Mouse (Mus musculus) MEL (cell line): ENCODE data around the gene Snap29. TPM values are rescaled to one million over a fixed set of nuclear protein-coding genes. Genes with fewer than 3 reads are reported as not detected.

Experiments
- DNase-seq: peaks from one replicate; pipeline ENCODE4 v3.0.0; 2011; ENCODE audit warnings: low read depth, low spot score
- H3K27ac ChIP-seq: 2 replicates; pipeline ENCODE4 v1.5.1; 2012; ENCODE audit warnings: low read depth, mild to moderate bottlenecking, control low read depth, low read length, moderate library complexity; ENCODE audit not compliant: control insufficient read depth
- H3K27me3 ChIP-seq, 2 experiments: fragments of 150-350 bp in 1 of 2; sonication (generic) in 1 of 2; 2 replicates each; pipeline ENCODE4 v1.6.1; 2012; ENCODE audit warnings: low read length in 2 of 2, mild to moderate bottlenecking in 2 of 2, improper control_type of control experiment in 1 of 2, moderate library complexity in 1 of 2; ENCODE audit not compliant: insufficient read depth in 2 of 2, control insufficient read depth in 1 of 2
- H3K36me3 ChIP-seq, 2 experiments: 2 replicates each; pipeline ENCODE4 v1.6.1; 2012 to 2014; ENCODE audit warnings: low read length in 2 of 2, improper control_type of control experiment in 1 of 2, inconsistent platforms in 1 of 2, mild to moderate bottlenecking in 1 of 2; ENCODE audit not compliant: insufficient read depth in 2 of 2, control insufficient read depth in 1 of 2
- H3K4me1 ChIP-seq, 2 experiments: fragments of 150-350 bp in 1 of 2; sonication (generic) in 1 of 2; 2 replicates each; pipeline ENCODE4 v1.6.1; 2012; ENCODE audit warnings: low read length in 2 of 2, improper control_type of control experiment in 1 of 2, mild to moderate bottlenecking in 1 of 2; ENCODE audit not compliant: insufficient read depth in 2 of 2, control insufficient read depth in 1 of 2
- H3K4me3 ChIP-seq, 2 experiments: fragments of 150-350 bp in 1 of 2; sonication (generic) in 1 of 2; 2 replicates each; pipeline ENCODE4 v1.5.1; 2012; ENCODE audit warnings: low read depth in 2 of 2, low read length in 2 of 2, mild to moderate bottlenecking in 2 of 2, moderate library complexity in 2 of 2, control low read depth in 1 of 2, improper control_type of control experiment in 1 of 2; ENCODE audit not compliant: control insufficient read depth in 1 of 2, insufficient read depth in 1 of 2
- H3K79me2 ChIP-seq: 2 replicates; pipeline ENCODE4 v1.6.1; 2012; ENCODE audit warnings: mild to moderate bottlenecking, low read length, moderate library complexity; ENCODE audit not compliant: control insufficient read depth, poor library complexity, insufficient read depth
- H3K9ac ChIP-seq: 2 replicates; pipeline ENCODE4 v1.6.1; 2012; ENCODE audit warnings: low read depth, mild to moderate bottlenecking, control low read depth, low read length, moderate library complexity; ENCODE audit not compliant: control insufficient read depth, poor library complexity, severe bottlenecking
- H3K9me3 ChIP-seq: fragments of 150-350 bp; sonication (generic); replicated peaks from 2 replicates; pipeline ENCODE4 v1.6.1; 2012; ENCODE audit warnings: mild to moderate bottlenecking, low read length, improper control_type of control experiment, moderate library complexity; ENCODE audit not compliant: insufficient read depth
- BHLHE40 ChIP-seq: IDR thresholded peaks from 2 replicates; pipeline ENCODE4 v1.6.1; 2012; ENCODE audit warnings: low read depth, mild to moderate bottlenecking, inconsistent platforms, low read length, improper control_type of control experiment, borderline replicate concordance
- CHD1 ChIP-seq: IDR thresholded peaks from 2 replicates; pipeline ENCODE4 v1.6.1; 2012; ENCODE audit warnings: low read depth, mild to moderate bottlenecking, inconsistent platforms, low read length, improper control_type of control experiment
- CHD2 ChIP-seq: IDR thresholded peaks from 2 replicates; pipeline ENCODE4 v1.6.1; 2011; ENCODE audit warnings: low read length, improper control_type of control experiment
- CTCF ChIP-seq, 3 experiments: IDR thresholded peaks in 2 of 3; conservative IDR thresholded peaks in 1 of 3; 2 replicates each; pipeline ENCODE4 v1.5.1; 2011 to 2012; ENCODE audit warnings: low read length in 3 of 3, low read depth in 2 of 3, mild to moderate bottlenecking in 2 of 3, improper control_type of control experiment in 1 of 3, inconsistent platforms in 1 of 3, mixed read lengths in 1 of 3, moderate library complexity in 1 of 3; ENCODE audit not compliant: control insufficient read depth in 1 of 3, insufficient read depth in 1 of 3, poor library complexity in 1 of 3, severe bottlenecking in 1 of 3
- E2F4 ChIP-seq: IDR thresholded peaks from 2 replicates; pipeline ENCODE4 v1.6.1; 2011; ENCODE audit warnings: low read depth, low read length, improper control_type of control experiment, borderline replicate concordance
- ELF1 ChIP-seq: IDR thresholded peaks from 2 replicates; pipeline ENCODE4 v1.6.1; 2014; ENCODE audit warnings: low read depth, mild to moderate bottlenecking, inconsistent platforms, low read length, improper control_type of control experiment, moderate library complexity
- EP300 ChIP-seq, 2 experiments: IDR thresholded peaks; 2 replicates each; pipeline ENCODE4 v1.6.1; 2011; ENCODE audit warnings: improper control_type of control experiment in 2 of 2, low read length in 2 of 2, low read depth in 1 of 2, mild to moderate bottlenecking in 1 of 2
- ETS1 ChIP-seq: IDR thresholded peaks from 2 replicates; pipeline ENCODE4 v1.6.1; 2012; ENCODE audit warnings: low read depth, mild to moderate bottlenecking, inconsistent platforms, low read length, improper control_type of control experiment, moderate library complexity
- GABPA ChIP-seq: IDR thresholded peaks from 2 replicates; pipeline ENCODE4 v1.6.1; 2012; ENCODE audit warnings: low read depth, mild to moderate bottlenecking, inconsistent platforms, low read length, improper control_type of control experiment, moderate library complexity
- GATA1 ChIP-seq: IDR thresholded peaks from 2 replicates; pipeline ENCODE4 v1.6.1; 2011; ENCODE audit warnings: low read depth, low read length, improper control_type of control experiment
- HCFC1 ChIP-seq: IDR thresholded peaks from 2 replicates; pipeline ENCODE4 v1.6.1; 2012; ENCODE audit warnings: low read depth, mild to moderate bottlenecking, inconsistent platforms, low read length, improper control_type of control experiment, moderate library complexity
- KAT2A ChIP-seq: conservative IDR thresholded peaks from 2 replicates; pipeline ENCODE4 v1.6.1; 2012; ENCODE audit warnings: low read depth, low read length, improper control_type of control experiment, inconsistent platforms
- MAFK ChIP-seq: IDR thresholded peaks from 2 replicates; pipeline ENCODE4 v1.6.1; 2011; ENCODE audit warnings: low read depth, mild to moderate bottlenecking, low read length, improper control_type of control experiment, borderline replicate concordance
- MAX ChIP-seq: IDR thresholded peaks from 2 replicates; pipeline ENCODE4 v1.6.1; 2011; ENCODE audit warnings: low read length, improper control_type of control experiment
- MAZ ChIP-seq: IDR thresholded peaks from 2 replicates; pipeline ENCODE4 v1.6.1; 2012; ENCODE audit warnings: low read depth, mild to moderate bottlenecking, inconsistent platforms, low read length, improper control_type of control experiment
- MEF2A ChIP-seq: IDR thresholded peaks from 2 replicates; pipeline ENCODE4 v1.6.1; 2014; ENCODE audit warnings: low read depth, mild to moderate bottlenecking, inconsistent platforms, low read length, improper control_type of control experiment; ENCODE audit not compliant: poor library complexity, insufficient replicate concordance, severe bottlenecking; ENCODE audit errors: extremely low read depth
- MXI1 ChIP-seq: IDR thresholded peaks from 2 replicates; pipeline ENCODE4 v1.6.1; 2011; ENCODE audit warnings: mild to moderate bottlenecking, low read depth, low read length, improper control_type of control experiment
- MYB ChIP-seq: IDR thresholded peaks from 2 replicates; pipeline ENCODE4 v1.6.1; 2011; ENCODE audit warnings: mild to moderate bottlenecking, low read depth, low read length, improper control_type of control experiment
- MYC ChIP-seq: IDR thresholded peaks from 2 replicates; pipeline ENCODE4 v1.6.1; 2011; ENCODE audit warnings: low read depth, mild to moderate bottlenecking, low read length, improper control_type of control experiment, moderate library complexity
- NELFE ChIP-seq: IDR thresholded peaks from 2 replicates; pipeline ENCODE4 v1.6.1; 2011; ENCODE audit warnings: low read depth, low read length, improper control_type of control experiment
- NRF1 ChIP-seq: IDR thresholded peaks from 2 replicates; pipeline ENCODE4 v1.6.1; 2014; ENCODE audit warnings: low read depth, mild to moderate bottlenecking, inconsistent platforms, low read length, improper control_type of control experiment, moderate library complexity; ENCODE audit not compliant: poor library complexity, insufficient read depth, severe bottlenecking
- POLR2A ChIP-seq, 2 experiments: IDR thresholded peaks; 2 replicates each; pipeline ENCODE4 v1.6.1; 2011 to 2012; ENCODE audit warnings: low read length in 2 of 2, mild to moderate bottlenecking in 2 of 2, control low read depth in 1 of 2, improper control_type of control experiment in 1 of 2, low read depth in 1 of 2, moderate library complexity in 1 of 2; ENCODE audit not compliant: control insufficient read depth in 1 of 2, insufficient read depth in 1 of 2, poor library complexity in 1 of 2
- POLR2AphosphoS2 ChIP-seq: IDR thresholded peaks from 2 replicates; pipeline ENCODE4 v1.6.1; 2011; ENCODE audit warnings: low read length, improper control_type of control experiment
- POLR2AphosphoS5 ChIP-seq: IDR thresholded peaks from 2 replicates; pipeline ENCODE4 v1.6.1; 2012; ENCODE audit warnings: low read depth, borderline replicate concordance, mild to moderate bottlenecking, inconsistent platforms, low read length, moderate library complexity, mixed read lengths
- RAD21 ChIP-seq: IDR thresholded peaks from 2 replicates; pipeline ENCODE4 v1.6.1; 2011; ENCODE audit warnings: mild to moderate bottlenecking, low read depth, low read length, improper control_type of control experiment
- RCOR1 ChIP-seq: IDR thresholded peaks from 2 replicates; pipeline ENCODE4 v1.6.1; 2012; ENCODE audit warnings: low read depth, mild to moderate bottlenecking, inconsistent platforms, low read length, improper control_type of control experiment
- SIN3A ChIP-seq: IDR thresholded peaks from 2 replicates; pipeline ENCODE4 v1.6.1; 2012; ENCODE audit warnings: low read length, improper control_type of control experiment, inconsistent platforms
- SMC3 ChIP-seq: IDR thresholded peaks from 2 replicates; pipeline ENCODE4 v1.6.1; 2011; ENCODE audit warnings: low read depth, low read length, improper control_type of control experiment
- TAL1 ChIP-seq: IDR thresholded peaks from 2 replicates; pipeline ENCODE4 v1.6.1; 2012; ENCODE audit warnings: mild to moderate bottlenecking, inconsistent platforms, low read length, moderate library complexity, mixed read lengths
- TBP ChIP-seq: IDR thresholded peaks from 2 replicates; pipeline ENCODE4 v1.8.0; 2011; ENCODE audit warnings: low read depth, low read length, improper control_type of control experiment
- TCF12 ChIP-seq: IDR thresholded peaks from 2 replicates; pipeline ENCODE4 v1.6.1; 2014; ENCODE audit warnings: low read depth, mild to moderate bottlenecking, inconsistent platforms, low read length, improper control_type of control experiment, moderate library complexity
- UBTF ChIP-seq: IDR thresholded peaks from 2 replicates; pipeline ENCODE4 v1.6.1; 2012; ENCODE audit warnings: low read depth, mild to moderate bottlenecking, inconsistent platforms, low read length, improper control_type of control experiment, moderate library complexity, borderline replicate concordance; ENCODE audit not compliant: insufficient read depth
- USF1 ChIP-seq: IDR thresholded peaks from 2 replicates; pipeline ENCODE4 v1.6.1; 2014; ENCODE audit warnings: low read depth, mild to moderate bottlenecking, inconsistent platforms, low read length, improper control_type of control experiment, moderate library complexity
- USF2 ChIP-seq, 2 experiments: IDR thresholded peaks; 2 replicates each; pipeline ENCODE4 v1.6.1; 2011 to 2012; ENCODE audit warnings: improper control_type of control experiment in 2 of 2, low read length in 2 of 2, borderline replicate concordance in 1 of 2, inconsistent platforms in 1 of 2, low read depth in 1 of 2, mild to moderate bottlenecking in 1 of 2; ENCODE audit not compliant: insufficient read depth in 1 of 2
- ZC3H11A ChIP-seq: IDR thresholded peaks from 2 replicates; pipeline ENCODE4 v1.6.1; 2012; ENCODE audit warnings: low read depth, mild to moderate bottlenecking, inconsistent platforms, low read length, improper control_type of control experiment
- ZKSCAN1 ChIP-seq: IDR thresholded peaks from 2 replicates; pipeline ENCODE4 v1.6.1; 2012; ENCODE audit warnings: low read depth, mild to moderate bottlenecking, inconsistent platforms, low read length, improper control_type of control experiment, moderate library complexity
- ZMIZ1 ChIP-seq: IDR thresholded peaks from 2 replicates; pipeline ENCODE4 v1.6.1; 2012; ENCODE audit warnings: low read depth, mild to moderate bottlenecking, inconsistent platforms, low read length, improper control_type of control experiment, moderate library complexity
- ZNF384 ChIP-seq: IDR thresholded peaks from 2 replicates; pipeline ENCODE4 v1.6.1; 2012; ENCODE audit warnings: low read depth, mild to moderate bottlenecking, inconsistent platforms, low read length, improper control_type of control experiment
- polyA plus RNA-seq, 2 experiments: library from polyadenylated mRNA; stranded (reverse) in 1 of 2; unstranded in 1 of 2; fragments of >175 nt in 1 of 2; fragments of >200 nt in 1 of 2; gene quantifications; 2 replicates each; pipeline versions ENCODE4 v1.2.1 to v1.2.4; 2012; ENCODE audit warnings: low replicate concordance in 2 of 2, low read depth in 1 of 2; ENCODE audit not compliant: insufficient read length in 2 of 2, insufficient read depth in 1 of 2, missing spikeins in 1 of 2
- total RNA-seq: library from RNA; depleted of rRNA; stranded (reverse); fragments of 300-350 nt; gene quantifications from 2 replicates; pipeline ENCODE4 v1.2.3, GENCODE M21; 2012

Snap29 gene
- total and polyA plus RNA-seq, 3 experiments = 11.6 to 11.8 TPM; not detected in 1

DNA sequence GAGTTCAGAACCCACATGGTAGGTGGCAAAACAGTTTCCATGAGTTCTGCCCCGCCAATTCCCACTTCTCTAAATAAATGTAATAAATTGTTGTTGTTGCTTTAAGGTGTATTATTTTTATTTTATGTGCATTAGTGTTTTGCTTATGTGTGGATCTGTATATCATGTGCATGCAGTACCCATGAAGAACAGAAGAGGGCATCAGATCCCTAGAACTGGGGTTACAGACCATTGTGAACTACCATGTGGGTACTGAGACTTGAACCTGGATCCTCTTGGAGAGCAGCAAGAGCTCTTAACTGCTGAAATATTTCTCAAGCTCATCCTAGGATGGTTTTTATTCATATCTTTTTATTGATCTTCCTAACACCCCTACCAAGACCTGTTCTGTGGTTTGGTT is 2.9 kb upstream of the Snap29 start:
- peaks cover 0 to 18% of the 10 kb centered on the region in 2 experiments; a peak in 3 of 4 replicates for H3K36me3 ChIP-seq
- H3K79me2 ChIP-seq = peaks cover 15% of the 10 kb centered on the region
- no peaks in the 10 kb centered on the region for H3K27me3 ChIP-seq
- H3K9ac ChIP-seq = no peak overlapping the region
- no peak overlapping the region for H3K27ac ChIP-seq
- H3K4me3 ChIP-seq = no peak overlapping the region
- no peaks in the 10 kb centered on the region for H3K9me3 ChIP-seq
- H3K4me1 ChIP-seq = peaks cover 5 to 7% of the 10 kb centered on the region in 2 experiments; a peak in 3 of 4 replicates
- DNase-seq = peak; percentile 85
- TF ChIP-seq GABPA (no peak), TBP (no peak), POLR2AphosphoS5 (no peak), SMC3 (peak; percentile 68), MYB (no peak), SIN3A (peak; percentile 28; the same call in 1 of the 2 replicates), CTCF (IDR thresholded peaks at IDR 0.05 in 2 of 3, conservative IDR thresholded peaks at IDR 0.05 in 1 of 3; ENCODE audit: control insufficient read depth in 1 of 3, insufficient read depth in 1 of 3, low read depth in 2 of 3, low read length in 3 of 3, poor library complexity in 1 of 3, severe bottlenecking in 1 of 3) (peak; percentile 24 to 85 (median 73); a peak in 5 of 6 replicates), ZMIZ1 (no peak), CHD2 (no peak), BHLHE40 (peak; percentile 13; the same call in 1 of the 2 replicates), ZC3H11A (peak; percentile 61), E2F4 (no peak), MAFK (no peak), UBTF (no peak), MXI1 (no peak), POLR2AphosphoS2 (no peak), MAX (0 out of 2 replicates have a peak, but pooled peaks have one; percentile 45), TAL1 (no peak), MAZ (no peak), MYC (peak; percentile 77; the same call in 1 of the 2 replicates), ZNF384 (no peak), ZKSCAN1 (no peak), EP300 (IDR thresholded peaks at IDR 0.05; ENCODE audit: low read depth in 1 of 2, low read length in 2 of 2) (no peak), USF2 (IDR thresholded peaks at IDR 0.05; ENCODE audit: borderline replicate concordance in 1 of 2, insufficient read depth in 1 of 2, low read depth in 1 of 2, low read length in 2 of 2) (no peak), ELF1 (no peak), KAT2A (no peak), NELFE (no peak), GATA1 (no peak), CHD1 (no peak), POLR2A (IDR thresholded peaks at IDR 0.05; ENCODE audit: control insufficient read depth in 1 of 2, insufficient read depth in 1 of 2, low read depth in 1 of 2, low read length in 2 of 2, poor library complexity in 1 of 2) (no peak), MEF2A (no peak), RCOR1 (no peak), RAD21 (peak; percentile 65), NRF1 (no peak), ETS1 (no peak), TCF12 (0 out of 2 replicates have a peak, but pooled peaks have one; percentile 28), HCFC1 (peak; percentile 25; the same call in 1 of the 2 replicates), USF1 (no peak)
